Mouse (Mus musculus) megakaryocyte-erythroid progenitor cell, adult 5-6 weeks (primary cell): Measurements from ENCODE around the gene Arhgef25. TPM values are rescaled to one million over a fixed set of nuclear protein-coding genes. Genes with fewer than 3 reads are reported as not detected.
"Not testable (repeated sequence)": the region's sequence is repeated elsewhere in the genome, so short reads cannot be mapped to it uniquely, and the experiment has no call there.

Experiments
- ATAC-seq: replicated peaks from 2 replicates; pipeline ENCODE4 v1.8.0; 2016; ENCODE audit warnings: mild to moderate bottlenecking, inconsistent platforms; ENCODE audit not compliant: severe bottlenecking, poor library complexity, low FRiP score, low TSS enrichment
- total RNA-seq, 2 experiments: library from RNA; stranded (forward) in 1 of 2; stranded (reverse) in 1 of 2; fragments of 200-1000, 215-1000 nt in 1 of 2; fragments of >200 nt in 1 of 2; fragmentation: Nextera tagmentation in 1 of 2; gene quantifications; 2 replicates each; pipeline ENCODE4 v1.2.3; 2014 to 2017

Arhgef25 gene
- total RNA-seq, 2 experiments from 2014 or later, result 35.4 to 46.0 TPM

DNA sequence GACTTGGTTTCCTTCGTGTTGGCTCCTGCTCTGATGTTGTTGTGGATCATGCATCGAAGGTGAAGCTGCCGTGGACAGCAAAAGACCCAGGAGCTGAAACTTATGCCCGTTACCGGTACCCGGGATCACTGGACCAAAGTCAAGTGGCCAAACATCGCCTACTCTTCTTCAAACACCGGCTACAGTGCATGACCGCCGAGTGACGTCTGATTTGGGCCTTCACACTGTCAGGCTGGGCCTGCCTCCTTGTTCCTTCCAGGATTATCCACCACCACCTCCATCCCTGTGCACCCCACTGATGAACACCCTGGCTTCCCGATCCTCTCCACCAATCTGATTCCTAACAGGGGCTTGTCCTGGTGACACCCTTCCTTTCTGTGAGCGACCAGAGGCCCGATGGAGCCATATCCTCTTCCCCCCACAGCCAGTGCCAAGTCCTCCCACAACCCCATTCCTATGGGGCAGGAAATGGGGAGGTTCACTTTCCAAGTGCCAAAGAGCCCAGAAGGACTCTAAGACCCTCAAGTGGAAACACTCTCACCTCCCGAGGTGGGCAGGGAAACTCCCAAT is 18.2 kb downstream of the Arhgef25 start:
- no peak for ATAC-seq

DNA sequence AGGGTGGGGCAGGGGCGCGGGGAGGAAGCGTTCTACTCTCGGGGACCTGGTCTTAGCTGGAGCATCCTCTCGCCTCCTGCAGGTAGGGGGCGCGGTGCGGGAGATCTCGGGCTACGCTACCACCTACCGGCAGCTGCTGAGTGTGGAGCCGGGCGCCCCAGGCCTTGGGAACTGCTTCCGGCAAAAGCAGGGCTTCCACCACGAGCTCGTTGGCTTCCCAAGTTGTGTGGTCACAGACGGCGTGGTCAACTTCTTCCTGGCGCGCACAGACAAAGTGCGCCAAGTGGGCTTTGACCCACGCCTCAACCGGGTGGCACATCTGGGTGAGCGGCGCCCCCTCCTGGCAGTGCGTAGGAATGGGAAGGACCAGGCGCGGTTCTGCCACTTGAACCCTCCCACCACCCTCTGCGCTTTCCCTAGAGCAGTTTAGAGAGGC is 19.0 kb downstream of the Arhgef25 start:
- ATAC-seq, result peak; percentile 70

DNA sequence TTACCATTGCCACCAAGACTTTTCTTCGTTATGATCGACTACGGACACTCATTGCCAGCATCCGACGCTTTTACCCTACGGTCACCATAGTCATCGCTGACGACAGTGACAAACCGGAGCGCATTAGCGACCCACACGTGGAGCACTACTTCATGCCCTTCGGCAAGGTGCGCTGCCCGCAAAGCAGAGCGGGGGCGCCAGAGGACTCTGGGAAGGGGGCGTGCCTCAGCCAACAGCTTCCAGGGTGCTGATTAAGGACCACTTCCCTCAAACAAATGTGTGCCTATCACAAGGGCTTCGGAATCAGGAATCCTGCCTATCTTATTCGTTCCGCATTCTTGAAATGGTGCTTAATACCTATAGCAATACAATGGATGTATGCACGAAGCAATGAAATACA is 19.9 kb downstream of the Arhgef25 start:
- no peak for ATAC-seq

DNA sequence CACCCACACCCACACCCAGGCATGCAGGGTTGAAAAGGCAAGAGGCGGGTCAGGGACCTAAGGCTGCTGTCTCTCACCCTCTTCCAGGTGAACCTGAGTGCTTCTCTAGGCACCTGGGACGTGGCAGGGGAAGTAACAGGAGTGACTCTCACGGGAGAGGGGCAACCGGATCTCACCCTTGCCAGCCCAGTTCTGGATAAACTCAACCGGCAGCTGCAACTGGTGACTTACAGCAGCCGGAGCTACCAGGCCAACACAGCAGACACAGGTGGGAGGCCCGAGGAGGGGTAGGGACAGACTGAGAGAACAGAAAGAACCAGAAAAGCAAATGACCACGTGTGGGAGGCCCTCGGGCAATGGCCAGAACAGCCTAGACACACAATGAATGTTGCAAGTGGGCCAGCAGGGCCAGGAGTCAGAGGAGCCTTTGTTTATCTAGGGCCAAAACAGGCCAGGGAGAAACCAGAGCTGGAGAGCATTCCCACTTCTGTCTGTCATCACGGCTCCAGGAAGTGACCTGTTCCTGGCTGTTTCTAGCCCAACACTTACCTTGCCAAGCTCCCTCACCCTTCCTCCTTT is 22.2 kb downstream of the Arhgef25 start:
- ATAC-seq, result no peak

DNA sequence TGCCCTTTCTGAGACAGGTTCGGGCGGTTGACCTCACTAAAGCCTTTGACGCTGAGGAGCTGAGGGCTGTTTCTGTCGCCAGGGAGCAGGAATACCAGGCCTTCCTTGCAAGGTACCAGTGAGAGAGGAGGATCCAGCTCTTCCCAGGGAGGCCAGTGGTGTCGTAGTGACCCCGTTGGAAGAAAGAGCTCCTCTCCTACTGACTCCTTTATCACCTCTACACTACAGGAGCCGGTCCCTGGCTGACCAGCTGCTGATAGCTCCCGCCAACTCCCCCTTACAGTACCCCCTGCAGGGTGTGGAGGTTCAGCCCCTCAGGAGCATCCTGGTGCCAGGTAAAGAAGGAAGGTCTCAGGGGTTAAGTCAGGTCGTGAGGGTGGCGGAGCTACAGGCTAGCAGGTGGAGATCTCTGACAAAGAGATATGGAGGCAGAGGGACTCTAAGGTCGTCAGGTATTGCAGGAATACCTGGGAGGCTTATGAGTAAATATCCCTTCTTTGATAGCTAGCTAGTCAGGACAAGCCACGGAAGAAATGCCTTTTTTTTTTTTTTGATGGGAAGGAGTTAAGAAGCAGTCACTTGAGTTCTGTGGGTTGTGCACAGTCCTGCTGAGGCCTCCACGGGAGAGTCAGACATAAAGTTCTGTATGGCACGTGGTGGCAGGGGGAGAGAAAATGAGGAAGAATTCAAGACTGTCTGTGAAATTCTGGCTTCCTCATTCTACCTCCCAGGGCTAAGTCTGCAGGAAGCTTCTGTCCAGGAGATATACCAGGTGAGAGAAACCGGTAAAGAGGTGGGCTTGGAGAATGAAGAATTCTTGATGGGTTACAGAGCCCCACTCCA is 22.9 kb downstream of the Arhgef25 start:
- ATAC-seq, result no peak

DNA sequence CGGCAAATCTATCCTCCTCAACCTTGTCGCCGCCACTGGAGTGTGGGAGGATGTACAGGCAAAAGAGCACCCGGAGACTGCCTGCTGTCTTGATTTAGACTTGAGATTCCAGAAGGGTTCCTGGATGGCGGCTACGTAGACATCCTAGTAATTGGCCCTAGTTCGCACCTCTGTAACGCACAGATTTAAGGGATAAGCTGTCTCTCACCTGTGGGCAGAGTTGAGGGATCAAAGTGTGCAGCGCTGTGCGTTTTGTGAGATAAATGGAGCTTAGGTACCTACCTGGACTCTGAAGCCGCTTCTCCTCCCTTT is 23.5 kb downstream of the Arhgef25 start:
- ATAC-seq, result no peak

DNA sequence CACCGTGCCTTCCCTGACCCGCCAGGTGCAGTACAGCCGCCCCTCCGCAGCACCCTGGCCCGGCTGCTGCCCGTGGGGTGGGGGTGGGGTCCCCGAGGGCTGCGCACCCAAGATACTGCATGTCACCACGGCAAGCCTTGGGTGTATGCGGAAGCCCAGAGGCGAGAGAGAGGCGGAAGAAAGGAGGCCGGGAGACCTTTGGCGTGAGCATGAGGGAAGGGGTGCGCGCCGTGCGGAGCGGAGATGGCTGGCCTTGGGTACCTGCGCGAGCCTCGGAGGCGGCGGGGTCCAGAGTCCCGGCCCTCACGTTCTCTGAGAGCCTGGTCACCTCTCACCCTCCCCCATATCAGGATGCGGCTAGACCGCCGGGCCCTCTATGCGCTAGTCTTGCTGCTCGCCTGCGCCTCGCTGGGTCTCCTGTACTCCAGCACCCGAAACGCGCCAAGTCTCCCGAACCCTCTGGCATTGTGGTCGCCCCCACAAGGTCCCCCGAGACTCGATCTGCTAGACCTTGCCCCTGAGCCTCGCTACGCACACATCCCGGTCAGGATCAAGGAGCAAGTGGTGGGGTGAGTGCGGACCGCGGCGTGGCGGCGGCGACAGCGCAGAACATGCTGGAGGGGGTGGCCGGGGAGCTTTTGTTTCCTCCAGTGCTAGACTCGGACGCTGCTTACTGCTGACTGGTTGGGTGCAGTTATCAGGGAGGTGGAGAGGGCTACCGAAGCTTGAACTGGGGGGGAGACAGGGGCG is 24.1 kb downstream of the Arhgef25 start:
- ATAC-seq, result peak; percentile 53

DNA sequence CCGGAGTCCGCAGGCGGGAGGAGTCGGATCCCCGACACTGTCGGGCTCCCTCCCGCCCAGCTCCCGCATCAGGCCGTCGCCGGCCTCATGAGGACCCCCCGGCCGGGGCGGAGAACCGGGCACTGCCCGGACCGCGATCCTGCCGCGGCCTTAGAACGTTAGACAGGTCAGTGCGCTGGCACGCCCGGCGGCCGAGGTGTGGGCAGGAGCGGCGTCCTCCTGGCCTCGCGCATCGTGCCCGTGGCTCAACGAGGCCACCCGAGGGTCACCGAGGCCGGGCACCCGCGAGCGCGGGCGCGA is 24.6 kb downstream of the Arhgef25 start:
- ATAC-seq, result no peak

DNA sequence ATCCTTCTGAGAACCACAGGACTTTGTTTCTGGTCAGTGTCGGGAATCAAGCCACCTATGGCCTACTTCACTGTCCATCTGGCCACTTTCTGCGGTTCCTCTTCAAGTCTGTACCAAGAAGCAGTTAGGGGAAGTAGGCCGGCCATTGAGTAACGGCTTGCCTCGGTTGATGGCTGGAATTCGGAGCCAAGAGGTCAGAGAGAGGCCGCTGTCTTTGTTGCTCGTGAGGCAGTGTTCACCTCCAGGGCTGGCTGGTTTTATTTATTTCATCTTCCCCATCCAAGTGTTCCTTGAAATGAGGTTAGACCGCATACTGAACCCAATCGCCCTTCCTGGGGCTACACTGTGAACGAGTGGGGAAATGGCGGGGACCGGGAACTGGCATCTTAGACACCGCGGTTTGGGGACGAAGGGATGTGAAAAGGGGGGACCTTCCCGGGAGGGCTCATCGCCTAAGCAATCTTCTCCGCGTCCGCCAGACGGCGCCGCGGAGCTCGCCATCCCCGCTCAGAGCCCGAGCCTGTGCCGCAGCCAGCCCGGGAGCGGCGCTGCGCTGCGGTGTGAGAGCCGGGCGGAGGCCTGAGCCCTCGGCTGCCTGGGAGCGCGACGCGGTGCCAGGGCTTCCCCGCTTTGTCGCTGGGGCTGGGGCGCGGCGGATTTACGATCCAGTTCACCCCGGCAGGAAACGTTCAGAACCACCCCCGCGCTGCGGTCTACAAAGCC is 25.1 kb downstream of the Arhgef25 start, which contains the start of gene B4galnt1:
TSS of gene B4galnt1 (plus strand) at position 595 of the 723 bp plus-strand sequence.
- peak; percentile 68 for ATAC-seq

DNA sequence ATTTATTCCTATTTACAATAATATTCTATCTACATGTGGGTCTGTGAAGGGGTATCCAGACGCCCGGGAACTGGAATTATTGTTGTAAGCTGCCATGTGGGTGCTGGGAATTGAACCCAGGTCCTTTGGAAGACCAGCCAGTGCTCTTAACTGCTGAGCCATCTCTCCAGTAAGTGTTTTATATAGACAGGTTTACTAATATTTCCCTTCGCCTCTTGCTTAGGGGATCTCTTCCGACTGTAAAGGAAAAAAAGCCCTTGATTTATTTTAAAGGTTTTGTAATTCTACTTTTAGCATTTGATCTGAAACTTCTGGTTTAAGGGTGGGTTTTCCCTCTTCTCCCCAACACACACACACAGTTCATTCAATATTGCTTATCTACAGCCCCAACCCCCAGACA is 25.7 kb downstream of the Arhgef25 start:
- ATAC-seq, result no peak

DNA sequence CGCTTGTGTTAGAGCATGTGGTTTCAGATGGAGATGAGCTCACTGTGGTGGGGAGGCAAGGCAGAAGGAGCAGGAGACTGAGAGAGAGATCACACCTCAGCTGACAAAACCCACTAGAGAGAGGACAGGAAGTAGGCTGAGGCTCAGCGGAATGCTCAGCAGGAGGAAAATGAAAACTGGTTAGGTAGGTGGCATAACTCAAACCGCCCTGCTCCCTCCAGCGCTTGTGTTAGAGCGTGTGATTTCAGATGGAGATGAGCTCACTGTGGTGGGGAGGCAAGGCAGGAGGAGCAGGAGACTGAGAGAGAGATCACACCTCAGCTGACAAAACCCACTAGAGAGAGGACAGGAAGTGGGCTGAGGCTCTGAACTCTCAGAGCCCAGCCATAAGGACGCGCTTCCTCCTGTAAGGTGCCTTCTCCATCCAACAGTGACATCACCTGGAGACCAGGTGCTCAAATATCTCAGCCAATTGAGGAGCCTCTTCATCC is 27.1 kb downstream of the Arhgef25 start:
- ATAC-seq, result not testable (repeated sequence)

DNA sequence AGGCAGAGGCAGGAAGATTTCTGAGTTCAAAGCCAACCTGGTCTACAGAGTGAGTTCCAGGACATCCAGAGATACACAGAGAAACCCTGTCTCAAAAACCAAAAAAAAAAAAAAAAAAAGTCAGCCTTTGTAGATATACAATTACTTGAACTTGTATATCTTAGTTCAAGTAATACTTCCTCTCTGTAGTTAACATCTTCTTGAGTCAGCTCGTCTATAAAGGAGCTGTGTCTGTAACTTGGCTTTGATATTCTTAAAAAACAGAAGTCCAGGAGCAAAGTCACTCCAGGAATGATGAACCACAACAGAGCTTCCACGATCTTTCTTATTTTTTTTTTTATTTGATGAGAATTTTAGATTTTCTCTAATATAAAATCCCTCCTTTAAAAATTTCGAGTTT is 29.2 kb downstream of the Arhgef25 start:
- no peak for ATAC-seq

DNA sequence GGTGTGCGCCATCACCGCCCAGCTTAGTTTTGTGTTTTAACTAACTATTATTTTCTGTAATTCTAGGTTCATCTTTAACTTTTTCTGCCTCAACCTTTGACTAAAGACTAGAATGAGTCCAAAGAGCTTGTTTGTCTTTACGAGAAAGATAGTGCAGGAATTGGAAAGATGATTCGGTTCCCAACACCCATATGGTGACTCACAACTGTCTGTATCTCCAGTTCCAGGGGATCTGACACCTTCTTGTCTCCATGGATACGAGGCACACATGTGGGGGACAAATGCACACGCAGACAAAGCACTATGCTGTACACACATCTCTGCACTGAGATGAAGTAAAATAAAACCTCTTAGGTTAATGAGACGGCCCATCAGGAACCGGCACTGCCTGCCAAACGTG is 29.8 kb downstream of the Arhgef25 start:
- no peak for ATAC-seq

DNA sequence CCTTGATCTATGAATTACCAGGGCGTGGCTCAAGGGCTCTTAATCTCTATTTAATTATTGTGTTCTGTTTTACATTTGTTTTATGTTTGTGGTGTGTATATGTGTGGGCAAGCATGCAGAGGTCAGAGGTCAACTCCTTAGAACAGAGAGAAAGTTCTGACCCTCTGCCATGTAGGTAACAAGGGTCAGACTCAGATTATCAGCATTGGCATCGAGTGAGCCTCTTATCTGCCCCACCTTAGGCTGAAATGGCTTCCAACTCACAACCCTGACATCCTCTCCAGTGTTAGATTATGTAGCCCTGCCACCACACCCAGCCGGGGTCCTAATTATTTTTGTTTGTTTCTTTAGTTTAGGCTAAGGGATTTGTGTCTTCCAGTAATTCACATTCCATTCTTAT is 31.4 kb downstream of the Arhgef25 start:
- ATAC-seq, result peak; percentile 61; the same call in 1 of the 2 replicates

DNA sequence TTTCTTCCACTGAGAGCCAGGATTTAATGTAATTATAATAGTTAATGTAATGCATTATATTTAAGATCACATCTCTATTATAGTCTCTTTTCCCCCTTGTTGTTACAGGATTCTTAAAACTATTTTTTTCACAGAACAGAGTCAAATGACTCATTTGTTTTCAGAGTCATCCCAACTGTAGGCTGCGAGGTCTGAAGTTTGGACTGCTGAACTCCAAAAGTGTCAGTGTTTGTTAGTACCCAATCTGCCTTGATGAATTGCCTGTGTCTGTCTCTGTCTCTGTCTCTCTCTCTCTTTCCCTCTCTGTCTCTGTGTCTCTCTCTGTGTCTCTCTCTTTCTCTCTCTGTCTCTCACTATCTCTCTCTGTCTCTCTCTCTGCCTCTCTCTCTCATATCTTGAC is 33.4 kb downstream of the Arhgef25 start:
- ATAC-seq, result no peak

DNA sequence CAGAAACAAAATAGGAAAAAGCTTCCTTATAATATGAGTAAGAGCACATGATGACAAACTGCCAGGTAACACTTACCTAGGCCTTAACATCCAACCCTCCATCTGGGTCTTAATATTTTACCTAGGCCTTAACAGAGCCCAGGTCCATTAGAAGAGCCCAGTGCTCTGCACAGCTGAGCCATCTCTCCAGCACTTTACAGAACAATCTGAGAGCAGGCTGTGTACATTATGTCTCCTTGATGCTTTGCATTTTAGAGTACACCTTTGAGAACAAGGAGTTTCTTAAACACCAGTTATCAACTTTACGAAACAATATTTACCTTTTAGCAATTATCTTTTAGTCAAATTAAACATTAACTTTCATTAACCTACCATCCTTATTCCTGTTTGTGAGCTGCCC is 33.8 kb downstream of the Arhgef25 start:
- ATAC-seq, result no peak

DNA sequence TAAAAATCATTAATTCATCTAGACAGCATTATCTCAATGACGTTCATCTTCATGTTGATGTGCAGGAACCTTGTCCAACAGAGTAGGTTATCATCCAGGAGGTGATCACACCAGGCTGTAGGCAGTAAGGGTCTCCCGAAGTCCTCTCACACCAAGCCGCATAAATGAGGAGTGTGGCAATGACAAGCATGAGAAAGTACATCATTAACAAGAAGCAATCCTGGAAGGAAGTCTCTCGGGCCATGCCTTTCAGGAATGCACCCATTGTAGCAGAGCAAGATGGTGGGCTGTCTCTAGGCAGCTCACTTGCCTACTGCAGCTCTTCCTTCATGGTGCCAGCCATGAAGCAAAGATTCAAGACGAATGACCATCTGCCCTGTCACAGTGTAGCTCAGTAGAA is 35.2 kb downstream of the Arhgef25 start:
- ATAC-seq, result no peak

DNA sequence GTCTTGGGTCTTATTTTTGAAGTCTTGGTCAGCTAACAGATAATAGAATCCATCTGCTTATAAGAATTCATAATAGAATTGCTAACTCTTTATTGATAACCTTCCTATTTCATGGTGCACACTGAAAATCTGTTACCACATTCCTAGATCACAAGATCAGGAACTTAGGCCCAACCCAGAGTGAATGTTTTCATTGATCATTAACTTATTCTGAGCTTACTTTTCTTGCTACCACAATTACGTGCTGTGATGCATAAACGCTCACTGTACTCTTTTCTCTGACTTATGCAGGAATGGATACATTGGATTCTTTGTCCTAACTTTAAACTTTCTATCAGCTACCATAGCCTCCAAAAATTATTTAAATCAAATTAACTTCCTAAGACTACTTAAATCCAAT is 35.6 kb downstream of the Arhgef25 start:
- ATAC-seq, result no peak

DNA sequence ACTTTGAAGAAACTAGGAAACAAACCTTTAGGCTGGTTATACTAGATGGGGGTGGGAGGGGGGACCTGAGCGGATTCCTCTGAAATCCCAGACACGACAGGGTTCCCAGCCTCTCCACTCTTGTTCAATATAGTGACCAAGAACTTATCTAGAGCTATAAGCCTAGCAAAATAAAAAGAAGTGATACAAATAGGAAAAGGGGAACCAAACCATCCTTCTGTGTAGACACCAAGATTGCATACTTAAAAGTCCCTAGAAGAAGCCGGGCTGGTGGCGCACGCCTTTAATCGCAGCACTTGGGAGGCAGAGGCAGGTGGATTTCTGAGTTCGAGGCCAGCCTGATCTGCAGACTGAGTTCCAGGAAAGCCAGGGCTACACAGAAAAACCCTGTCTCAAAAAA is 36.6 kb downstream of the Arhgef25 start:
- no peak for ATAC-seq

DNA sequence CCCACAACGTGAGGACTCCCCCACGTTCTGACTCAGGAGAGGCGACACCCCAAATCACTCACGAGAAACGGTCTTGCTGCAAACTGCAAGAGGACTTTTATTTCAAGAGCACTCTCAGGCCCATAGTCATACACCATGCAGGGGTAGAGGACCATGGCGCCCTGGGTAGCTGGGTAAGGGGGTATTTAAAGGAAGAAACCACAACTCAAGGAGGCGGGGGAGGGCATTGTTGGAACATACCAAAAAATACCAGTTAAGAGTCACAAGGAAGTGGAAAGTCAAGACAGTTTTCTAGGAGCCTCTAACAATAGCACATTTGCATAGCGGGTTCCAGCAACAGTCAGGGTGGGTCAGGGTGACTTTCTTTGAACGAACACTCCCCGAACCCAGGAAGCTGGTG is 37.3 kb downstream of the Arhgef25 start:
- not testable (repeated sequence) for ATAC-seq
